ENCODE assay signal across 19 mouse cellular contexts in genomic region chr16:76416060-76416438, GRCm38 (mm10). TPM values are rescaled to one million over a fixed set of nuclear protein-coding genes. Genes with fewer than 3 reads are reported as not detected.
DNase-seq lines count a peak whose midpoint lies in the region; ATAC-seq lines count a peak whose summit lies in the region.
"Had no signal": no experiment of that assay in that cellular context is flagged by ENCODE, and none has a peak within 500 bp of the region (broad histone marks: within the 10 kb centered on the region; RNA-seq: fewer than 3 reads in every experiment).

No protein-coding gene starts in this region.

- DNase-seq in A20 (ENCODE audit: low read depth, low spot score): peak; percentile 70
- DNase-seq in naive thymus-derived CD4-positive, alpha-beta T cell, adult 2 months (ENCODE audit: low read depth): peak; percentile 13
- DNase-seq in frontal cortex, adult 2 months (ENCODE audit: extremely low spot score in 1 of 2, low spot score in 1 of 2): no peak
- DNase-seq in urinary bladder, postnatal 14 days (ENCODE audit: low spot score): no peak
- no peak for DNase-seq in kidney, postnatal 10 days
- DNase-seq: adrenal gland, postnatal 10 days; adrenal gland, postnatal 36 days; cerebellum, adult 18-20 months; cerebellum, adult 9-10 months; cerebellum, postnatal 14 days; forebrain, postnatal 0 days; gastrocnemius, postnatal 10 days; gastrocnemius, postnatal 36 days; heart, adult 2 months; heart, postnatal 14 days; heart, postnatal 4 days had no signal

- ATAC-seq in CD4-positive, CD25-positive, alpha-beta regulatory T cell, adult 4 months: peak; percentile 67
- ATAC-seq in erythroid progenitor cell, adult 5-6 weeks (replicated peaks; ENCODE audit: low FRiP score, poor library complexity, severe bottlenecking): no peak
- ATAC-seq: forebrain, embryonic 14.5 days; forebrain, postnatal 0 days had no signal

RNA-seq across cellular contexts. Expression of gene Nrip1, which starts 42.4 kb away (rescaled TPM):
- 10 to 100 TPM; 42.3 to 52.8 TPM for polyA plus RNA-seq in CD4-positive, CD25-positive, alpha-beta regulatory T cell, adult 4 months (2017; shearing (Covaris generic))
- 8.1 and 10.1 TPM in 2 replicates for polyA plus RNA-seq in frontal cortex, adult 2 months (2012; rRNA removed)
- 72.1 and 83.4 TPM in 2 replicates for total RNA-seq in erythroid progenitor cell, adult 5-6 weeks (2015; ENCODE audit: low replicate concordance)
- 62.9 and 99.2 TPM in 2 replicates for total RNA-seq in erythroid progenitor cell, adult 5-6 weeks (2017; ENCODE audit: low replicate concordance)

Comparison
In these comparisons a context has a peak if more than half of its experiments do, and no peak if none do; other contexts are left out.
1. DNase-seq: peak in A20 (single experiment) and naive thymus-derived CD4-positive, alpha-beta T cell, adult 2 months (single experiment); none in frontal cortex, adult 2 months (0 of 2), urinary bladder, postnatal 14 days (single experiment) and kidney, postnatal 10 days (single experiment).